Mouse (Mus musculus): Measurements from ENCODE around the gene Tjp3.

Gene Tjp3

DNA sequence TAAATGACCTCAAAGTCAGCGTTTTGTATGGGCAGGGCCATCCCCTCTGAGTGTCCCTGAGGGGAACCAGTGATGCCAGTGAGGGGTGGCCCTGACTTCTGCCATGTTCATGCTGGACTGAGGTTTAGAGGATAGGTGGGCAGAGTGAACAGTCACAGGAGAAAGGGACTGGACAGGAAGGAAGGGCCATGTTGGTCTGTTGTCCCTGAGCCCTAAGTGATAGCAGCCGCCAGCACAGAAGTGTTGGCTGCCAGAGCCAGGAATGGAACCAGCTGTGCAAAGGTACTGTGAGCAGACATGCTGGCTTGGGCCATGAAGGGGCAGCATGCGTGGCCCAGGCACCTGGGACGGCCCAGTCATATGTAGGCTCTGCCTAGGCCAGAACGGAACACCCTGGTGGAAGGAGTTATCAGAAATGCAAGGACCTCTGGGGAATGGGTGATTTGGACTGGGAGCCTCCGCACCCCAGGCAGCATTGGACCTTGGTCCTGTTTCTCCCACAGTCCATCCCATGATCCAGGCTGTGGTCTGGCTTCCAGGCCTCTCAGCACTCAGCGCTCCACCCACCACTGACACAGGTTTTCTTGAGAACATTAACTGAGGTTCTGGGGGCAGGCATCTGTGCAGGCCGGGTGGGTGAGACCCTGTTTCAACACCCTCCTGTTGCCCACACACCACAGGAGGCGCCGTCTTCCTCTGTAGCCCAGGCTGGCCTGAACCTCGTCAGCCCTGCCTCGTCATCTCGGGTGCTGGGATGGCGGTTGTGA, 8.4 kb upstream of the Tjp3 start:
- DNase-seq (ENCODE audit: low spot score in 2 of 2) = no peak

DNA sequence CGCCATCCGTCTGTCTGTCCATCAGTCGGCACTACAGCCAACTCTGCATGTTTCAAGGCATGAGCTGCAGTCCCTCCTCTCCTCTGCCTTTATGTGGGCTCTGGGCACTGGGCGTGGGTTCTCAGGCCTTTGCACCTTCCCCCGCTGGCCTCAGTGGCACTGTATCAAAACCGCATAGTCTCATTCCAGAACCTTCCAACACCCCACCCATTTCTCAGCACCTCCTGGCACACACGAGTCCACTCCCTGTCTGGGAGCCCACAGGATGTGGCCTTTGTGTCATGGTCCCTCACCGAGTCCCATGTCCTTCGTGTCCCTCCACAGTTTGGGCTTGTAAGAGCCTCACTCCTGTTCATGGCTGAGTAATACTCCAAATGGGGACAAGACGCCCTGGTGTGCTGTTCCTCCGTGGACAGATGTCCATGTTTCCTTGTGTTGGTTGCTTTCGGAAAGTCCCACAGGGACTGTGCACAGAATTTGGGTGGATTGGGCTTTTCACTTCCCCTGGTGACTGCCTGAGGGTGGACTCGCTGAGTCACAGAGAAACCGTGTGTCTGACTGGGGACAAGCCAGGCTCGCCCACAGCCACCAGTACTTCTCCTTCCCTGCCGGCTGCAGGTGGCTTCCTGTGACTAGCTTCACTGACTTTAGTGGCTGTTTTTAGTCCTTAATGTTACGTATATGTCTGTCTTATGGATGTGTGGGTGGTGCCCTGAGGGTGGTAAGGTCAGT, 7.2 kb upstream of the Tjp3 start:
- peak in 1 of 2 experiments; percentile 45 for DNase-seq (ENCODE audit: low spot score in 2 of 2)

DNA sequence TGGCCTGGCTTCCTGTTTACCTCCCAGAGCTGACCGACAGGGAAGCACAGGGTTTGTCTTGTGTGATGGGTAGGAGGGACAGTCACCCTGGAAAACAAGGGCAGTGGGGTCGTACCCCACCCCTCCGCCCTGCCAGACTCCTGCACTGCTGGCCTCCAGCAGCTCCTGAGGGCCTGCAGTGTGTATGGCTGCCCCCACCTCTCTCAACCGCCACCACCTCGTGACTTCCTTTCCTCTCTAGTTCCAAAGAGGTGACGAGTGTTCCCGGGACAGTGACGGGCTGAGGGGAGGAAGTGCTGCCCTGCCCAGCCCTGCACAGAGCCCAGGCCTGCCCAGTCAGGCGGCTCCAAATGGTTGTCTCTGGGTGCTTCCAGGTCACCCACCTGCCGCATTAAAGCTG, 6.5 kb upstream of the Tjp3 start:
- DNase-seq (ENCODE audit: low spot score in 2 of 2) = peak in 1 of 2 experiments; percentile 33

DNA sequence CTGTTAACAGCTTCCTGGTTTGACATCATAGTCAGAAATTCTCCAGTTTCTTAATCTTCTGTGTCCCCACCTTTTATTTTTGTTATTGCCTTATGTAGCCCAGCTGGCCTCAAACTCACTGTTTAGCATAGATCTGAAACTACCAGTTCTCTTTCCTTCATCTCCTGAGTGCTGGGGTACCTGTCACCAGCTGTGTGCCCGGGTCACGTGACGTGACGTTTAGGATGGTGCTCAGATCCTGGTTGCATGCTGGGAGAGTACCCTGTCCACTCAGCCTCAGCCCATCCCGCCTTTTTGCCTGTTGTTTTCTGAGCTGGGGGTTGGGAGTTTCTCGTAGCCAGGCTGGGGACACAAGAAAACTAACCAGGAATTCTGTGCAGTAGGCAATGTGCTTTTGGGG, 5.9 kb upstream of the Tjp3 start:
- no peak for DNase-seq (ENCODE audit: low spot score in 2 of 2)

DNA sequence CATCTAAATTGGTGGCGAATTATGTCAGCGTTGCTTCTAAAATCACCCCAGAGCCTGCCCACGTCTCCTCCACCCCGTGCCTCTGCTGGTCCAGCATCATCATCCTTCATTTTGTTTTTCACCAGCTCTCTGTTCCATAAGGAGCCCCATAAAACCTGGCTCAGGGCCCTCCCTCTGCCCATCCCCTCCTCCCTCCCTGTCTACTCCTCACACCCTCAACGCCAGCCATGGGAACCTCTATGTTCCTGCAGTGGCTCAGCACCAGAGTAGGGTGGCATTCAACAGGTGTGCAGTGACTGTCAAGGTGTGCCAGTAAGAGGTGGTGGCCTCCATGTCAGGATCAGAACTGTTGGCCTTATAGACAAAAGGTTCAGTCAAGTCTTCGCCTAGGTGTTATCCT, 3.8 kb upstream of the Tjp3 start:
- peak in 1 of 2 experiments; percentile 67 for DNase-seq (ENCODE audit: low spot score in 2 of 2)

DNA sequence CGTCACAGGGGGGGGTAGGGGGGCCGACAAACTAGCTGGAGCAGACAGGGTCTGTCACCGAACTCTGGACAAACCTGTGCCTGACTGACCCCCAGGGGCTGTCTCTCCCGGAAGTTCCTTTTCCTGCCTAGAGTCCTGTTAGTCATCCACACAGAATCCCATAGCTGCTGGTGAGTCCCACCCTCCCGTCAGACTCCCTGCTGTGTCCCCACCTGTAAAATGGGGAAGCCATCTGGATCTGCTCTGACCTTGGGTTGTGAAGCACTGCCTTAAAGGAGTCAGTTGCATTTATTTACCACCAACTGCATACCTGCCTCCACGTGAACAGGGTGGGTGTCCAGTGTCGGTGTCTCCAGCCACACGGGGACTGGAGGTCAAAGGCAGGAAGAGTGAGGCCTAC, 3.1 kb upstream of the Tjp3 start:
- peak in 1 of 2 experiments; percentile 34 for DNase-seq (ENCODE audit: low spot score in 2 of 2)

DNA sequence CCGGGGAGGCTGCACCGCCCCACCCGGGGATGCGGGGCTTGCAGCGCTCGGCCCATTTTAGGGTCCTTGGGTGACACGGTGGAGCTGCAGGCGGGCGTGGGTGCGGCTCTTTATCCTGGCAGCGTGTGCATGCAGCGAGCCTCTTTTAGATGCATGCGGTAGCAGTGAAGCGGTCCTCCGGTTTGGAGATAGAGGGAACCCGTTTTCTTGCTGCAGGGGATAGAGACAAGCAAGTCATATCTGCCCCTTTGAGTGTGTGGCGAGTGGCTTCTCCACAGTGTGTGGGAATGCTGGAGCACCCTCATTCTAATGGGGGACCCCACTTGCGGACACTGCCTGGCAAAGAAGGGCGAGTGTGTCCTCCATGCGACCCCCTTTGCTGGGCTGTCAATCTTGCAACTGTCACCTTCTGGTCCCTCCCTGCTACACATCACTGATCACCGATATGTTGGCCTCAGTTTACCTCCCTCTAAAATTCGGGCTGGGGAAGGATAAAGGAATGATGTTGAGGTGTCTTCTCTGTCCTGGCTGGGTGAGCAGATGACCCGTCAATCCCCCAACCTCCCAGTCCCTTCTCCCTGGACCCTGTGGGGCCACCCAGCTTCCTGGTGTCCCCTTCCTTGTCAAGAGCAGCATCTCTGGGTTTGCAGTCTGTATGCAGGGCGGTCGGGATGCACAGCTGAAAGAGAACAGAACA, 2.1 kb upstream of the Tjp3 start:
- no peak for DNase-seq (ENCODE audit: low spot score in 2 of 2)

DNA sequence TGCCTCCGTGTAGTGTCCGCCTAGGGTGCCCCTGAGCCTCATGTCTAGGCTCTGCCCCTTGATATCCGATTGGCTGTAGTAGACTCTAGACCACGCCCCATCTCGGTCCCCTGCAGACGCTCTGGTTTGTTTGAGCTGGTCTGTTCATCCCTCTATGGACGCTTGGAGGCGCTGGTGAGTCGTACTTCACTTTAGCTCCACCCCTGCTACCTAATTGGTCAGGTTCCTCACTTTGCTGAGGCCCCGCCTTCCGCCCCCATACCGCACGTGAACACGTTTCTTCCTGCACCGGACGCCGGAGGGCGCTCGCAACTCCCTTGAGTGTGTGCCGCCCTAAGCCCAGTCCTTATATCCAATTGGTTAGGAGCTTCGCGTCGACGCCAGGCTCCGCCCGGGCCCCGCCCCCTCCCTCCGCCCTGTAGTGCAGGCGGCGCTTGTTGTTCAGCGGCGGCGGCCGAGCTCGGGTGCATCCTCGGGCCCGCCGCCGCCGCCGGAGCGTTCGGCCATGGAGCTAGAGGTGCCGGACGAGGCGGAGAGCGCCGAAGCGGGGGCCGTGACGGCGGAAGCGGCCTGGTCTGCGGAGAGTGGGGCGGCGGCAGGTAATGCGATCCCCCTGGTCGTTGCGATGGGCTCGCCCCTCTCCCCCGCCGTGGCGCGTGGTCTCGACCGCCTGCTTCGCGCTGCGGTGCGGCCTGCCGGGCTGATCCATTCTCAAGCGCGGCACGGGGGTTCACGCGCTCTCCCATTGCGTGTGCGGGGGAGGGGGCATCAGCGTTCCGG, 1.4 kb upstream of the Tjp3 start, which contains the start of gene Pip5k1c:
Gene Pip5k1c (plus strand): TSS at position 410 of the 780 bp plus-strand sequence.
- DNase-seq (ENCODE audit: low spot score in 2 of 2) = peak; percentile 99 to 100

DNA sequence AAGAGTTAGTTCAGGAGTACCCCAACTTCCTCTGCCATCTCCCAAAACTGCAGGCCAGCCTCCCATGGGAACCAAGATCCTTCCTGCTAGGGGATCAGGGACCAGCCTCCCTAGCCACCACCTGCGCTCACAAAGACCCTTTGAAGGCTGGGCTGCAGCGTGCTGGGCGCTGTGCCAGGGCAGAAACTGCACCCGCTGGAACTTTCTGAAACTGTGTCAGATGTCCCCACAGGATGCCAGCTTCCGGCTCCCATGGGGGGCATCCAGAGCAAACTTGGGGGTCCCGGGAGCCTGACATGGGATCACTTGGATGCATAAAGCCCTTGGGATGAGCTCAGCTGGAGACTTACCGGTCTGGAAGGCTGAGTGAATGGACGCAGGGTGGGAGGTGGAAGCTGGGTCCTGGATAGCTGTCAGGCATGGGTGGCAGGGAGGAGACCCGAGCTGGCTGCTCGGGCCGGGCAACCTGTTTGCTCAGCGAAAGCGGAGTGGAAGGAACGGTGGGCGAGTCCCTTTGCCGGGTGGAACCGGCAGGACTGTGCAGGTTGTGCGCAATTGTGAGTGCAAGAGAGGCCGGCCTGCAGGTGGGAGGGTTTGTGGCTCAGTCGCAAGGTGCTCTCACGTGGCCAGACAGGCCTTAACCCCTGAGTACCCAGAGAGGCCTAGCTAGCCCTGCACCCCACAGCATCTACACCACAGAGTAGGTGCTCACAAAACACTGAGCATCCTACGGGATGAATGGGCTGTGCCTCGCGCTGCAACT, 502 bp downstream of the Tjp3 start:
- DNase-seq (ENCODE audit: low spot score in 2 of 2) = peak in 1 of 2 experiments; percentile 52

DNA sequence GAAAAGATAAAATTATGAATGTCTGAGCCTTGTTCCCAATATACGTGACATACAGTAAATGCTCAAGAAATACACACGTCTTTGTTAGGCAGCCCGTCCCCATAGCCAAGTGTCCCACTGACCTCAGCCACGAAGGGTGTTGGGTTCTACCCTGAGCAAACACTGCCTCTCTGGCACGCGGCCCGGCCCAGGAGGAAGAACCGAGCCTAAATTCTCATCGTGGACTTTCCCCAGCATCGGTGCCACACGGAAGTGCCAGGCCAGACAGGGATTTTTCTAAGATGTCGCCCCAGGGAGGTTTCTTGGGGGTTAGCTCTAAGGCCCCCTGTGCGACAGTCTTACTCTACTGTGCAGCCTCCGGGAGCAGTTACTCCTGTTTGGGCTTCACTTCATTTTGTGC, 1.6 kb downstream of the Tjp3 start:
- peak in 1 of 2 experiments; percentile 39 for DNase-seq (ENCODE audit: low spot score in 2 of 2)

DNA sequence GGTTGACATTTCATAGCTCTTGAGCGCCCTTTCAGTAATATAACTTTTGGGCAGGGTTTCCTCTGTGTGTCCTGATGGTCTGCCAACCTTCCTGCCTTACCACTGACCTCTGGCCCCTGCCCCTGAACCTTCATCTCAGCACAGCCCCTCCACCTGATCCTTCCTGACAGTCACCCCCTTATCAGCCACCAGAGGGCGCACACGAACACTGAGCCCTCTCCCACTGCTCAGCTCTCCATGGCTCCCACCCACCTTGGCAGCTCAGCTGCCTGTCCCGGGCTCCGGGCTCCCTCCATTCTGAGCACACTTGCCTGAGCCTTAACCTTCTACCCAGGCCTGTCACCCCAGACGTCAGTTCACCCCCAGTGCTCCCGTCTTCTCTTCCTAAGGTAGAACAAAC, 2.1 kb downstream of the Tjp3 start:
- peak; percentile 78 to 82 for DNase-seq (ENCODE audit: low spot score in 2 of 2)

DNA sequence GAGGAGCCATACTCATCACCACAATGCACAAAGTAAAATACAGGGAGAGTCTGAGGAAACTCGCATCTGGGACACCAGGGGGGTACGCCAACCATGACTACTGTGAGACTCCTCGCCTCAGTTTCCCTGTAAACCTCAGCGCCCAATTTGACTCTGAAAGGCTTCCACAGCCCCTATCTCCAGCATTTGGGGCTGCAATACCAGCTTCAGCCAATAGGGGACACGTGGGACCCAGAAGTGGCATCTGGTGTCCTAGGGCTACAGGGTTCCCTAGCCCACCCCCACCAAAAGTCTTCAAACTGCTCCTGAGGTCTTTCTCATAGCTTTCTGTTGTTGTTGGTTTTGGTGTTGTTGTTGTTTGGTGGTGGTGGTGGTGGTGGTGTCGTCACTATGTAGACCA, 2.8 kb downstream of the Tjp3 start:
- DNase-seq (ENCODE audit: low spot score in 2 of 2) = no peak

DNA sequence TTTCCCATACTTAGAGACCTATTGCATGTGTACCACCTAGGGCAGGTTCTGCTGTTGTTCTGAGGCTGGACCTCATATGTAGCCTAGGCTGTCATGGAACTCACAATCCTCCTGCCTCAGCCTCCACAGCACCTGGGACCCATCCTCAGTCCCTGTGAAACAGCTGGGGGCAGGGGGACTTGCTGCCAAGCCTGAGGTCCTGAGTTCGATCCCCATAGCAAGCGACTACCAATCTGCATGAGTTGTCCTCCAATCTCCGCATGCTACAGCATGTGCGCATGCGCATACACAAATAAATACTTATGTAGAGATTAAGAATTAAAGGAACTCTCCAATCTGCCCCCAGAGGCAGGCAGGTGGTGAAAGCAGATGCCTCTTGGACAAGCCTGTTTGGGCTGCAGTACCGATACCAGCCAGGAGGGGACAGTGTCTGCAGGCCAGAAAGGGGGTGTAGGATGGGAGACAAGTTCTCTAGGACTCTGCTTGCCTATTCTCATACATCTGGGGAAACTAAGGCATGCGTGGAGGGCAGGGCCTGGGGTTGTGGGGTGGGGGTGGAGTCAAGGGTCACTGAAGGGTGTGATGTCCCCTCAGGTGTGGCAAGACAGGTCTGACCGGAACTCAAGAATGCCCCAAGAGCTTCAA, 3.7 kb downstream of the Tjp3 start:
- no peak for DNase-seq (ENCODE audit: low spot score in 2 of 2)

DNA sequence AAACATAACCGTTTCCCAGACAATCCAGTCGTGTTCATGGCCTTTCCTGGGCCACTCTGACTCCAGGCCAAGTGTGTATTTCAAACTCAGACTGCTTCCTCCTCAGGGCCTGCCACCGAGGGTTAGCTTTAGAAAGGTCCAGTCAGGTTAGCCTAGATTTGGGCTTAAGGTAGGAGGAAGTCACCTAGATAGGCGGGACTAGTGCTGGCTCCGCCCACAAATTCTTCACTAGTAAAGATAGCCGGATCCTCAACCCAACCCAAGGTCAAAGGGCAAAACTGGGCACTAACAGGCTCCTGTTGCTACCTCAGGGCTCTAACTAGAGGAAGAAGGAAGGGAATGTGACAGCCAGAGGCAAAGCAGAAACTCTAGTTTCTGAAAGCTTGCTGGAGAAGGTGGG, 4.8 kb downstream of the Tjp3 start:
- no peak for DNase-seq (ENCODE audit: low spot score in 2 of 2)

DNA sequence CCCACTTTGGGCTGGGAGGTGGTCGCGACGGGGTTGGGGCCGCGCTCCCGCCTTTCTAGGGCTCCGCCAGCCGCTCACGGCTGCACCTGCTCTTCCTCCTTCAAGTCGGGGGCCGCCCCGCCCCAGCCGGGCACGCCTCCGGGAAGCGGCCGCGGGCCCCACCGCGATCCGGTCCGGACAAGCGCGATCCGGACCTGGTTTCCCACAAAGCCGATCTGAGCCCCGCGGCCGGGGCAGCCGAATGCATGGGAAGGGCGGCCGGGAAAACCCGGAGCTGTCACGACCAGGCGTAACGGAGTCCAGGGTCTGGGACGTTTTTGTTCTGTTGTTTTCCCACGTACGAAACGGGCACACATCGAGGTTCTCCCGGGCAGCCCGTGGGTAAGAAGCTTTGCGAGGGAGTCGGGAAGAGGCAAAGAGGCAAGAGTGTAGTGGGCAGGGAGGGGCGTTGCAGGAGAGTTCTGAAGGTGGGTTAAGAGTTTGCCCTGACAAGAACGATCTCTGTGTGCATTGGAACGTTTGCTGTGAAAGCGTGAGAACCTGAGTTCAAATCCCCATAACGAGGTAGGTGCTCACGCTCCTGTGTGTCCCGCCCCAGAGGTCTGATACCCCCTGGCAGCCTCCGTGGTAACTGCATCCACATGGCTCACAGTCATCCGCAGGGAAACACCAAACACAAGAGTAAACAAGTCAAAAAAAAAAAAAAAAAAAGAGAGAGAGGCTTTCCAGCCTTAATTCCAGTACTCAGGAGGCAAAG, 5.5 kb downstream of the Tjp3 start:
- DNase-seq (ENCODE audit: low spot score in 2 of 2) = peak; percentile 91 to 93

DNA sequence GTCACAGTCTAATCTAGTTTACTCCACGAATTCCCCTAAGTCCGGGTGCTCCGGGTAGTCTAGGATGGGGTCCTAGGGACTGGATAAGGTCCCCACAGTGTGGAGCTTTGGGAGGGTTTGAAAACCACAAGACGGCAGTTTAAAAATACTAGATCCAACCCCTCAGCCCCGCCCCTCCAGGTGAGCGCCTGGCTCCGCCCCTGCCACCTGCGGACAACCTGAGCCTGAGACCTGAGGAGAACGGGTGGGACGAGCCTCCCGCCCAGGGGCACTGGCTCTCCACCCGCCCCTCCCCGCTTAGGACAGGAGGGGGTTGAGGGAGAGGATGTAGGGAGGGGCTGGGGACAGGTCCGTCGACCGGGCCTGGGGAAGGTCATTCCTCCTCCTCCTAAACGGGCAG, 6.7 kb downstream of the Tjp3 start:
- no peak for DNase-seq (ENCODE audit: low spot score in 2 of 2)

DNA sequence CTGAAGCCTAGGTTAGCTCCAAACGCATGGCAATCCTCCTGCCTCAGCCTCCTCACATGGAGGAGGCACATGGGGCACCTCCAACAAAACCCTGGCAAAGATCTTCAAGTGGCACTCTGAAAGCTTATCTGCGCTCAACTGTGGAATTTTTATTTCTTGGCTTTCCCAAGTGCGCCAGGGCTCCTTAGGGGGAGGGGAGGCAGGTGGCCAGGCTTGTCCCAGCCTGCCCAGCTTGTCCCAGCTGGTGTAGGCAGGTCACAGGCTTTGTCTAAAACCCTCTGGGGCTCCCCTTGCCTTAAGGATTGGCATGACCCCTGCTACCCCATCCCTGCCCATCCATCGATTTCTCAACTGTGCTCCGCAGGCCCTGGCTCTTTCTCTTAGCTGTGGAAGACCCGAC, 7.2 kb downstream of the Tjp3 start:
- DNase-seq (ENCODE audit: low spot score in 2 of 2) = no peak

DNA sequence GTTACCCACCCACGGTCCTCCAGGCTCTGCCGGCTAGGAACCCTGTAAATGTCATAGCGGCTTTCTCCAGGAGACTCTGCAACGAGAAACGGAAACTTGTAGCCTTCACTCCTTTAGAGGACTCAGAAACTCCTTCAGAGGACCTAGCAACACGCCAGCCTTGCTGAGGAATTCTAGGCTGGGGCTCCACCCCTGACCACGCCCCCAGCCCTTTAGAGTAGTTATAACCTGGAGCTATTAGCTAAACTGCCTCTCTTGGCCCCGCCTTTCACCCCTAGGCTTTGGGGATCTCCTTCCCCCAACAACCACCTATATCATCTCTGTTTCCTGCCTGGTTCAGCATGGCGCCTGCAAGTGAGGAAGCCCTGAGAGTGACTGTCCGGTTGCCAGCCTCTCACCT, 11.9 kb downstream of the Tjp3 start:
- no peak for DNase-seq (ENCODE audit: low spot score in 2 of 2)

DNA sequence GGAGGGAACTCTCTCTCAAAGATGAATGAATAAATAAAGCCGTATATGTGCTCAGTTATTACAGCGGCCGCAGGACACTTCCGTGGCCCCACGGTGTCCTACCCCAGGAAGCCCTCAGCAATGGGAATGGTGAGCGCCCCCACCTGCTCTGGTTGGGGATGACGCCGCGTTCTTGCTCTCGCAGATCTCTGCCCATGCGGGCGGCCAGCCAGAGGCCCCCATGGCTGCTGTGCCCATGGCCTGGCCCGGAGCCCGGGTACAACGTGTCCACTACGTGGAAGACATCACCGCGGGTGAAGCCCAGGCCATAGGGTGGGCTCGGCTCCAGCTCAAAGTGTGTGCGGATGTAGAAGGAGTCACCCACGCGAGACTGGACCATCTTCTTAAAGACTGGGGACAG, 13.7 kb downstream of the Tjp3 start:
- no peak for DNase-seq (ENCODE audit: low spot score in 2 of 2)

DNA sequence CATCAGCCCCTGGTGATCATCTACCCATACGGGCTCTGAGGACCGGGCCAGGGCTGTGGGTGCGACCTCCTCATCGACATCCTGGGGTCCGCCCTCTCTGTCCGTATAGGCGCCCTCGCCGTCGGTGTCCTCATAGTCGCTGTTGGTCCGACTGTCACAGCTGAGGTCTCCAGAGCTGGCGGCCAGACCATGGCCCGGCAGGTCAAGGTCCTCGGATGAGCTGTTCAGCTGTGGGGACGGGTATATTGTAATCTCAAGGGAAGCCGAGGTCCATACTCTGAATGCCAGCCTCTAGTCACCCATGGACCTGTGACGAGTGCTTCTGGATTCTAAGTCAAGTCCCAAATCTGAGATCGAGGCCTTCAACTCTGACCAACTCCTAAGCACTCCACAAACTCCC, 17.5 kb downstream of the Tjp3 start:
- no peak for DNase-seq (ENCODE audit: low spot score in 2 of 2)
